Comparison of ENCODE assay signal across 19 mouse cellular contexts in the genomic region with DNA sequence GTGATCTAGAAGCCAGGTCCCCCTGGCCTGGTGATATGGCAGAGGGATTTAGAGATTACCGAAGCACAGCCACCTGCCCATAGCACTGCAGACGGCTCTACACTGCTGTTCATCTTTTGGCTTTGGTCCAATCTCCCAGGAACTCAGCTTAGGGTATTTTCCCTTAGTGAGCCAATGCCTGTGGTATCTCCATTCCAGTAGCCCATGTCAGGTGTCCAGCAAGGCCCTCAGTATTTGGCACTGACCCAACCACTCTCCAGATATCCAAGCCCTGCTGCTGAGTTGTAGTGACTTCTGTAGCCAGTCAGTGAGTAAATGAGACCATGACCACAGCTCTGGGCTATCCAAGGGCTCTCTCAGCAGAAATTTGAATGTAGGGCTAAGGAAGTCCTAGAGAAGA.
DNase-seq lines count a peak whose midpoint lies in the region; ATAC-seq and TF ChIP-seq lines count a peak whose summit lies in the region.
"Had no signal": no experiment of that assay in that cellular context is flagged by ENCODE, and none has a peak within 500 bp of the region (broad histone marks: within the 10 kb centered on the region; RNA-seq: fewer than 3 reads in every experiment).

No protein-coding gene starts in this region.

- H3K9me3 ChIP-seq in embryonic facial prominence, embryonic 15.5 days (replicated peaks): no peaks in the 10 kb centered on the region
- no peaks in the 10 kb centered on the region for H3K9me3 ChIP-seq in embryonic facial prominence, embryonic 10.5 days
- H3K9me3 ChIP-seq in hindbrain, embryonic 16.5 days (ENCODE audit: control insufficient read depth, low read length): no peaks in the 10 kb centered on the region
- no peaks in the 10 kb centered on the region for H3K9me3 ChIP-seq in hindbrain, embryonic 11.5 days (ENCODE audit: control insufficient read depth, low read length)
- no peaks in the 10 kb centered on the region for H3K9me3 ChIP-seq in midbrain, embryonic 15.5 days
- no peaks in the 10 kb centered on the region for H3K9me3 ChIP-seq in midbrain, postnatal 0 days (ENCODE audit: low read length)

- H3K27ac ChIP-seq in embryonic facial prominence, embryonic 15.5 days (replicated peaks): no peak overlapping the region
- H3K27ac ChIP-seq in embryonic facial prominence, embryonic 10.5 days (replicated peaks): no peak overlapping the region
- H3K27ac ChIP-seq in hindbrain, embryonic 16.5 days (ENCODE audit: low read depth, low read length): no peak overlapping the region
- no peak overlapping the region for H3K27ac ChIP-seq in hindbrain, embryonic 11.5 days (ENCODE audit: low read depth, low read length)
- no peak overlapping the region for H3K27ac ChIP-seq in midbrain, embryonic 15.5 days
- H3K27ac ChIP-seq in midbrain, postnatal 0 days (ENCODE audit: low read depth, low read length): no peak overlapping the region
- H3K27ac ChIP-seq: gastrocnemius, adult 2 months; macrophage had no signal

- no peak for DNase-seq in embryonic facial prominence, embryonic 10.5 days (ENCODE audit: low spot score)
- DNase-seq in hindbrain, embryonic 11.5 days (ENCODE audit: low spot score): no peak
- no peak for DNase-seq in midbrain, postnatal 0 days (ENCODE audit: low spot score)
- peak; percentile 21 for DNase-seq in retina, postnatal 7 days (ENCODE audit: low read depth, low spot score)
- DNase-seq: cerebellum, adult 11 months; gastrocnemius, adult 2 months; kidney, adult 8-10 months; kidney, postnatal 25 days; liver; liver, postnatal 0 days; right cerebral cortex, postnatal 25 days; thymus, postnatal 14 days had no signal

- no peaks in the 10 kb centered on the region for H3K27me3 ChIP-seq in embryonic facial prominence, embryonic 15.5 days
- H3K27me3 ChIP-seq in embryonic facial prominence, embryonic 10.5 days (replicated peaks; ENCODE audit: low read depth, poor library complexity, severe bottlenecking): peaks cover 8% of the 10 kb centered on the region; the same call in 1 of the 2 replicates
- H3K27me3 ChIP-seq in hindbrain, embryonic 16.5 days (replicated peaks; ENCODE audit: control insufficient read depth, insufficient read depth, low read length): no peaks in the 10 kb centered on the region
- no peaks in the 10 kb centered on the region for H3K27me3 ChIP-seq in hindbrain, embryonic 11.5 days (ENCODE audit: control insufficient read depth, insufficient read depth, low read length)
- H3K27me3 ChIP-seq in midbrain, embryonic 15.5 days (replicated peaks): peaks cover 26% of the 10 kb centered on the region; the same call in 1 of the 2 replicates
- H3K27me3 ChIP-seq in midbrain, postnatal 0 days (ENCODE audit: insufficient read depth, low read length): no peaks in the 10 kb centered on the region; the same call in 1 of the 2 replicates

- WGBS in embryonic facial prominence, embryonic 15.5 days: 77% methylated on average over 2 of the region's 2 CpGs
- 86% methylated on average over 2 of the region's 2 CpGs for WGBS in embryonic facial prominence, embryonic 10.5 days
- WGBS in hindbrain, embryonic 16.5 days: 54% methylated on average over 2 of the region's 2 CpGs
- WGBS in hindbrain, embryonic 11.5 days: 91% methylated on average over 2 of the region's 2 CpGs
- 60% methylated on average over 2 of the region's 2 CpGs for WGBS in midbrain, embryonic 15.5 days
- WGBS in midbrain, postnatal 0 days: 43% methylated on average over 2 of the region's 2 CpGs

- TF ChIP-seq CTCF in midbrain, postnatal 0 days (IDR thresholded peaks at IDR 0.05): no peak

- H3K4me3 ChIP-seq in embryonic facial prominence, embryonic 15.5 days (replicated peaks): no peak overlapping the region
- H3K4me3 ChIP-seq in embryonic facial prominence, embryonic 10.5 days: no peak overlapping the region
- no peak overlapping the region for H3K4me3 ChIP-seq in hindbrain, embryonic 16.5 days (ENCODE audit: low read length)
- H3K4me3 ChIP-seq in hindbrain, embryonic 11.5 days (ENCODE audit: low read depth, low read length): no peak overlapping the region
- H3K4me3 ChIP-seq in midbrain, embryonic 15.5 days: no peak overlapping the region
- no peak overlapping the region for H3K4me3 ChIP-seq in midbrain, postnatal 0 days (ENCODE audit: low read depth, low read length)
- H3K4me3 ChIP-seq: gastrocnemius, adult 2 months had no signal

- no peaks in the 10 kb centered on the region for H3K4me1 ChIP-seq in embryonic facial prominence, embryonic 15.5 days
- no peaks in the 10 kb centered on the region for H3K4me1 ChIP-seq in embryonic facial prominence, embryonic 10.5 days
- H3K4me1 ChIP-seq in hindbrain, embryonic 16.5 days (ENCODE audit: control insufficient read depth, insufficient read depth, low read depth, low read length): no peaks in the 10 kb centered on the region
- H3K4me1 ChIP-seq in hindbrain, embryonic 11.5 days (replicated peaks; ENCODE audit: control insufficient read depth, insufficient read depth, low read length): no peaks in the 10 kb centered on the region
- H3K4me1 ChIP-seq in midbrain, embryonic 15.5 days: peaks cover 18% of the 10 kb centered on the region
- H3K4me1 ChIP-seq in midbrain, postnatal 0 days (ENCODE audit: insufficient read depth, low read length): peaks cover 6% of the 10 kb centered on the region; the same call in 1 of the 2 replicates

- H3K4me2 ChIP-seq in embryonic facial prominence, embryonic 15.5 days (replicated peaks): no peak overlapping the region
- H3K4me2 ChIP-seq in hindbrain, embryonic 16.5 days (ENCODE audit: low read length): no peak overlapping the region
- H3K4me2 ChIP-seq in hindbrain, embryonic 11.5 days (replicated peaks; ENCODE audit: low read depth, low read length): no peak overlapping the region
- H3K4me2 ChIP-seq in midbrain, embryonic 15.5 days: no peak overlapping the region
- H3K4me2 ChIP-seq in midbrain, postnatal 0 days (ENCODE audit: low read depth, low read length, poor library complexity, severe bottlenecking): no peak overlapping the region
- H3K4me2 ChIP-seq: midbrain, embryonic 11.5 days had no signal

- no peaks in the 10 kb centered on the region for H3K36me3 ChIP-seq in embryonic facial prominence, embryonic 15.5 days
- no peaks in the 10 kb centered on the region for H3K36me3 ChIP-seq in embryonic facial prominence, embryonic 10.5 days (replicated peaks)
- no peaks in the 10 kb centered on the region for H3K36me3 ChIP-seq in hindbrain, embryonic 16.5 days (ENCODE audit: control insufficient read depth, insufficient read depth, low read length)
- no peaks in the 10 kb centered on the region for H3K36me3 ChIP-seq in hindbrain, embryonic 11.5 days (ENCODE audit: control insufficient read depth, insufficient read depth, low read length)
- no peaks in the 10 kb centered on the region for H3K36me3 ChIP-seq in midbrain, embryonic 15.5 days (replicated peaks)
- H3K36me3 ChIP-seq in midbrain, postnatal 0 days (ENCODE audit: insufficient read depth, low read length): no peaks in the 10 kb centered on the region

- no peak overlapping the region for H3K9ac ChIP-seq in embryonic facial prominence, embryonic 15.5 days
- H3K9ac ChIP-seq in hindbrain, embryonic 16.5 days (ENCODE audit: low read depth, low read length): no peak overlapping the region
- H3K9ac ChIP-seq in hindbrain, embryonic 11.5 days (ENCODE audit: low read depth, low read length): no peak overlapping the region
- H3K9ac ChIP-seq in midbrain, embryonic 15.5 days: no peak overlapping the region
- H3K9ac ChIP-seq in midbrain, postnatal 0 days (replicated peaks; ENCODE audit: low read length, poor library complexity, severe bottlenecking): no peak overlapping the region
- H3K9ac ChIP-seq: liver, postnatal 0 days had no signal

- peak; percentile 39 for ATAC-seq in embryonic facial prominence, embryonic 15.5 days (ENCODE audit: insufficient number of reproducible peaks, low FRiP score, low TSS enrichment, low read depth)
- ATAC-seq in hindbrain, embryonic 16.5 days: 0 out of 2 replicates have a peak, but pooled peaks have one; percentile 40
- ATAC-seq in hindbrain, embryonic 11.5 days (ENCODE audit: low FRiP score): no peak
- ATAC-seq in midbrain, embryonic 15.5 days (replicated peaks): peak; percentile 37; the same call in 1 of the 2 replicates
- ATAC-seq in midbrain, postnatal 0 days (ENCODE audit: low FRiP score): no peak
- ATAC-seq in frontal cortex, adult (ENCODE audit: low TSS enrichment): no peak
- ATAC-seq: forebrain, embryonic 16.5 days; liver, postnatal 0 days had no signal

Comparison
In these comparisons a context has a peak if more than half of its experiments do, and no peak if none do; other contexts are left out.
1. ATAC-seq: peak in embryonic facial prominence, embryonic 15.5 days (single experiment), hindbrain, embryonic 16.5 days (single experiment) and midbrain, embryonic 15.5 days (single experiment); none in hindbrain, embryonic 11.5 days (single experiment), midbrain, postnatal 0 days (single experiment) and frontal cortex, adult (single experiment).